Mouse (Mus musculus) liver, adult 2 months (tissue): ENCODE results near the gene Tm9sf1. TPM values are rescaled to one million over a fixed set of nuclear protein-coding genes. Genes with fewer than 3 reads are reported as not detected.

ENCODE experiments used
- DNase-seq: peaks from one replicate; pipeline ENCODE4 v3.0.0-alpha.2; 2011; ENCODE audit warnings: low read depth, low spot score; ENCODE audit errors: extremely low read depth
- H3K27ac ChIP-seq: fragments of 200-500 bp; replicated peaks from 2 replicates; pipeline ENCODE4 v1.5.1; 2012; ENCODE audit warnings: low read depth, mild to moderate bottlenecking, control low read depth, inconsistent platforms, low read length; ENCODE audit not compliant: insufficient read depth
- H3K27me3 ChIP-seq: fragments of 200-500 bp; 2 replicates; pipeline ENCODE4 v1.6.1; 2012; ENCODE audit warnings: mild to moderate bottlenecking, moderate library complexity, low read length, inconsistent platforms; ENCODE audit not compliant: control insufficient read depth, insufficient read depth
- H3K36me3 ChIP-seq: fragments of 200-500 bp; 2 replicates; pipeline ENCODE4 v1.6.1; 2012; ENCODE audit warnings: low read length, inconsistent platforms; ENCODE audit not compliant: control insufficient read depth, insufficient read depth
- H3K4me1 ChIP-seq: fragments of 200-500 bp; 2 replicates; pipeline ENCODE4 v1.6.1; 2011; ENCODE audit warnings: low read length; ENCODE audit not compliant: control insufficient read depth, insufficient read depth
- H3K4me3 ChIP-seq: fragments of 200-500 bp; 2 replicates; pipeline ENCODE4 v1.5.1; 2011; ENCODE audit warnings: low read depth, mild to moderate bottlenecking, control low read depth, low read length, moderate library complexity; ENCODE audit not compliant: insufficient read depth
- H3K79me2 ChIP-seq: fragments of 200-500 bp; 2 replicates; pipeline ENCODE4 v1.6.1; 2012; ENCODE audit warnings: inconsistent platforms, mild to moderate bottlenecking, low read length, moderate library complexity; ENCODE audit not compliant: control insufficient read depth, insufficient read depth
- H3K9ac ChIP-seq: fragments of 200-500 bp; 2 replicates; pipeline ENCODE4 v1.6.1; 2012; ENCODE audit warnings: low read depth, mild to moderate bottlenecking, control low read depth, inconsistent platforms, low read length
- CTCF ChIP-seq: fragments of 200-500 bp; IDR thresholded peaks from 2 replicates; pipeline ENCODE4 v1.5.1; 2011; ENCODE audit warnings: low read depth, low read length, control low read depth
- POLR2A ChIP-seq: fragments of 200-500 bp; IDR thresholded peaks from 2 replicates; pipeline ENCODE4 v1.6.1; 2011; ENCODE audit warnings: low read length, control low read depth; ENCODE audit not compliant: insufficient read depth; ENCODE audit errors: extremely low read depth
- WGBS: fragments of 180-500 bp; shearing (Covaris S2); methylation state at CpG from one replicate; pipeline ENCODE4 v1.1.7; 2018; 5-methylcytosine and 5-hydroxymethylcytosine counted together
- polyA plus RNA-seq: library from polyadenylated mRNA; depleted of rRNA; stranded (reverse); fragments of >200 nt; gene quantifications from 2 replicates; pipeline ENCODE4 v1.2.3, GENCODE M21; 2012; rRNA removed
- total RNA-seq: library from RNA; depleted of rRNA; stranded (reverse); fragments of >200 nt; gene quantifications from 2 replicates; pipeline ENCODE4 v1.2.3, GENCODE M21; 2014; rRNA removed

The Tm9sf1 gene
- 46.5 and 62.0 TPM in 2 replicates for total RNA-seq
- 66.3 and 70.4 TPM in 2 replicates for polyA plus RNA-seq

DNA sequence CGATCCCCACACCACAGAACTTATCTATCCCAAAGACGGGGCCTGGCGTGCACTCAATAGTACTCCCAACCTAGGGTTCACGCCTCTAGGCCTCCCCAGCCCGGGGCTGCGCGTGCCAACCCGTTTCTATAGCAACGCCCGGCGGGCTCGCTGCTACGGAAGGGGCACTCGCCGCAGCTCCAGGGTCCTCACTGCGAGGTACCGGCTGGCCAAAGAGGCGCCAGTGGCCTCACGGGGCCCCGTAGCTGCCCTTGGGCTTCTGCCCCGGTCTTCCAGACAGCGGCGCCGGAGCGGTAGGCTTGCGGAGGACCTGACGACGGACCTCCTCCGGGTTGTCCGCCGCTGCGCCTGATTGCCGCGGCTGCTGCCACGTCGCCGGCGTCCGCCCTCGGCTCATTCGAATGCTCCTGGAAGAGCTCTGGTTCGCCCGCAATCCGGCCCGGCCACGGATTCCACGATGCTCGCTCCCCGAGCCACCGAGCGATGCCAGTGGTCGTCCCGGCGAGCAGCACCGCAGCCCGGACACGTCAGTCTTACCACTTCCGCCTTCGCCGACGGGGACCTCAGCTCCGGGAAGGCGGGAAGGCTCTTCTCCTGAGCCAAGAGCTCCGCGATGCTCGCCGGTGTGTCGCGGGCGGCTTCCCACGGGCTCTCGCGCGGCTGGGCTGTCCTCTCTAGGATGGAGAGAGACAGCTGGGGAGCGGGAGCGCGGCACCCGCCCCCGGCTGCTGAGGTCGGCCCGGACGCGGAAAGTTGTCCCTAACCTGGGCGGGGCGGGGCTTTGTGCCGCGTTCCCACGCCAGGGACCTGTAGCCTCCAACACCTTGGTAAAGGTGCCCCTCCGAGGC lies at the start of gene Tm9sf1:
Gene Tm9sf1 (minus strand): TSS at position 747 of the 848 bp plus-strand sequence.
- H3K4me3 ChIP-seq, result peak within 1 kb of the TSS; percentile 90
- peaks cover 14% of the 10 kb centered on the region for H3K4me1 ChIP-seq
- peak within 1 kb of the TSS; percentile 93 for H3K9ac ChIP-seq
- under 1% methylated on average over 89 of the region's 89 CpGs for WGBS
- peaks cover 10% of the 10 kb centered on the region for H3K36me3 ChIP-seq
- H3K27me3 ChIP-seq, result no peaks in the 10 kb centered on the region
- H3K79me2 ChIP-seq, result peaks cover 18% of the 10 kb centered on the region; the same call in 1 of the 2 replicates
- peak; percentile 72 for DNase-seq
- H3K27ac ChIP-seq, result peak within 1 kb of the TSS; percentile 96
- TF ChIP-seq POLR2A, result peak; percentile 55; the same call in 1 of the 2 replicates
- TF ChIP-seq CTCF, result no peak

DNA sequence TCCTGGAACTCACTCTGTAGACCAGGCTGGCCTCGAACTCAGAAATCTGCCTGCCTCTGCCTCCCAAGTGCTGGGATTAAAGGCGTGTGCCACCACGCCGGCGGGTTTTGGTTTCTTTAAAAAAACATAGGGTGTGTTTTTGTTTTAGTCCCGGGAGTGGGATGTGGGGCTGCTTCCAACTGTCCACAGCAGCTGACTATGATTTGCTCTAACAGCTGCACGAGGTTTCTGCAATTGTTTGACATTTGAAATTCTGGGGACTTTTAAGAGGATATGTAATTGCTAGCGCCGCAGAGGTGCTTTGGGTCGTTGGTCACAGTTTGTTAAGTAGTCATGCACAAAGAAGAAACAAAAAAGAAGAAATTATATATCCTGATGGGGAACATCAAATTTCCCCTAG lies 45.8 kb upstream of the Tm9sf1 start:
- 81% methylated on average over 10 of the region's 10 CpGs for WGBS
- TF ChIP-seq POLR2A (no peak), CTCF (no peak)
- Histone ChIP-seq H3K9ac (no peak overlapping the region), H3K4me1 (no peaks in the 10 kb centered on the region), H3K27ac (no peak overlapping the region), H3K27me3 (no peaks in the 10 kb centered on the region), H3K36me3 (no peaks in the 10 kb centered on the region), H3K79me2 (no peaks in the 10 kb centered on the region), H3K4me3 (no peak overlapping the region)
- DNase-seq, result no peak

DNA sequence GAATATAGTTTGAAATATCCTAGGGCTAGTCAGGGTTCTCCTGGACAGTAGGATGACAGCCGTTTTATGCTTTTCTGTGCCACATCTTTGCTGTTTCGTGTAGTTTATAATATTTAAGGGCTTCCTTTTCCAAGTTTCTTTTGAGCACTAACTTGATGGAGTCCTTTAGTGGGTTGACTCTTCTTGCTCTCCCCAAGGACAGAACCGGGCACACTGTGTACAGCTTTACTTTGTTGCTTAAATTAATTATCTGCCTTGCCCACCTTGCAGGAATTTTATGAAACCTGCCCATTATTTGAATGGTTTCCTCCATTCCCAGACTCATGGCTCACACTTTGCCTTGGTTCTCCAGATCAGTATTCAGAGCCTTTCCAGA lies 38.5 kb upstream of the Tm9sf1 start:
- 13% methylated on average over 3 of the region's 3 CpGs for WGBS
- peak overlapping the region; percentile 77 for H3K4me3 ChIP-seq
- peaks cover 6% of the 10 kb centered on the region for H3K4me1 ChIP-seq
- DNase-seq, result no peak
- TF ChIP-seq CTCF, result no peak
- no peak for TF ChIP-seq POLR2A
- H3K27ac ChIP-seq, result no peak overlapping the region
- H3K36me3 ChIP-seq, result peaks cover 23% of the 10 kb centered on the region
- no peak overlapping the region for H3K9ac ChIP-seq
- no peaks in the 10 kb centered on the region for H3K27me3 ChIP-seq
- H3K79me2 ChIP-seq, result no peaks in the 10 kb centered on the region

DNA sequence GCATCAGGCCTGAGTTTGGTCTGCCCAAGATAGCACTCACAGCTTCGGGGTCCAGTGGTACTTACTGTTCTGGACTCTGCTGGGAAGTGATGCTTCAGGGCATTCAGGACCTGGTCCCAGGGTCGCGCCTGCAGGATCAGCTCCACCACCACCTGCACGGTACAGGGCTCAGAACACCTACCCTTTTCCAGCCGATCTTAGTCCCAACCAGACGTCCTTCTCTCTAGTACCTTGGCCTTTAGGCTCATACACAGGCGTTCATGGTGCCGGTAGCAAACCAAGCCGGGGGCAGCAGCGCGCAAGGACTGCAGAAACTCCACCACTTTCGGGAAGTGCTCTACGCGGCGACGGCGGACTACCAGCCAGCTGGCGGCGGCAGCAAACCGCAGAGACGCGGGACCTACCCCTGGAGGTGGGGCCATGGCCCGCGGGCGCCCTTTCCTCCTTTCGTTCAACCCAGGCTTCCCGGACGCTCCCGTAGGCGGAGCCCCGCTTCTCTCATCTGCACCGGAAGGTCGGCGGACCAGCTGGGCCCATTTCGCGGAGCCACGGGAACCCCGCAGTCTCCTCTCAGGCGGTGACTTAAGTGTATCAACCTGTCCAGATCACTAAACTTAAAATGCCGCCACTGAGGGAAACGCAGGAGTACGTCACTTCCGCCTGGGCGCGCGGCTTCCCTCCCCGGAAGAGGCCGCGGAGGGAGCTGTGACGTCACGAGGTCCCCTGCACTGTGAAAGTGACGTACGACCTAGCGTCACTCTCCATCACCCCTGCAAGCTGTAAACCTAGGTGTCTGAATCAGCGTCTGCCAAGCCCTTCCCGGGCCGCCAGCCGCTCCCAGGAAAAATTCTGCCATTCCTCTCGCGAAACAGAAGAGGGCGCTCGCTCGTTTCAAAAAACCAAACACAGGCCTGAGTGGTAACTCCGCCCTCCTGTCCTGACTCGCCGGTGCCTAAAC lies 37.8 kb upstream of the Tm9sf1 start, which contains the start of gene Tinf2:
Gene Tinf2 (minus strand): TSS at position 661 of the 958 bp plus-strand sequence.
- peak; percentile 78 for TF ChIP-seq CTCF
- no peak for TF ChIP-seq POLR2A
- Histone ChIP-seq H3K36me3 (peaks cover 27% of the 10 kb centered on the region), H3K79me2 (no peaks in the 10 kb centered on the region), H3K27ac (peak within 1 kb of the TSS; percentile 47), H3K4me1 (peaks cover 6% of the 10 kb centered on the region), H3K27me3 (no peaks in the 10 kb centered on the region), H3K9ac (peak within 1 kb of the TSS; percentile 70), H3K4me3 (peak within 1 kb of the TSS; percentile 77)
- DNase-seq, result peak; percentile 90
- under 1% methylated on average over 66 of the region's 66 CpGs for WGBS

DNA sequence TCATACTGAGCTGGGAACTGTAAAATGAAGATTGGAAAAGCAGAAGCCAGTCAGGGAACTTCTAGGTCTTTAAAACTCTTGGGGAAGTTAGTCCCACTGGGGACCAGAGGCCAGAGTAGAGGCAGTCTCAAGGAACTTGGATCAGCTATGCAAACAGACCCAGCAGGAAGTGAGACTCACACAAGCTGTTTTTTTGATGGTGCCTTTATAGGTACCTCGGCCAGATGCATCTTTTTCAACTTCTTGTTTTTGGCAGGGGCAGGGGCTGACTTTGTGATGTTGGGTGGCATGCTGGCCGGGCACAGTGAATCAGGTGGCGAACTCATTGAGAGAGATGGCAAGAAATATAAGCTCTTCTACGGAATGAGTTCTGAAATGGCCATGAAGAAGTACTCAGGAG lies 34.0 kb upstream of the Tm9sf1 start:
- TF ChIP-seq CTCF (no peak), POLR2A (no peak)
- peak; percentile 26 for DNase-seq
- H3K27ac ChIP-seq, result no peak overlapping the region
- no peak overlapping the region for H3K4me3 ChIP-seq
- peaks cover 38% of the 10 kb centered on the region for H3K36me3 ChIP-seq
- H3K9ac ChIP-seq, result no peak overlapping the region
- peaks cover 9% of the 10 kb centered on the region for H3K4me1 ChIP-seq
- H3K79me2 ChIP-seq, result no peaks in the 10 kb centered on the region
- 84% methylated on average over 4 of the region's 4 CpGs for WGBS
- no peaks in the 10 kb centered on the region for H3K27me3 ChIP-seq
